In the genomic region with DNA sequence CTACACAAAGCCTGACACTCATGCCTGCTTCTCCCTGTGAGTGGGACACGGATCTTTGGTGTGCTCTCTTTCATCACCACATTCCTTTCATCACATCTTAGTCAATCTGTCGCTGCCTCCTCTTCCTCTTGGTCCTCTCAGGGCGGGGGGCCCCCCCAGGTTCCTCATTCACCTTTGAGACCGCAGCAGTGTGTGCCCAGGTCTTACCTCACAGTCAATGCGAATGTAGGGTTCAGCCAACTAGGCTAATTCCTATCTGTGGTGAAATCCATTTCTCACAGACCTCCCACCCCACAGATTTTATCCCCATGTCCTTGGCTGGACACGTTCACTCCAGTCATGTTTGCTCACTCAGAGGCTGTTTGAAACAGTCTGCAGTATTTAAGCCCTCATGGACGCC, we compare ENCODE assay signal across 28 mouse cellular contexts. TPM values are rescaled to one million over a fixed set of nuclear protein-coding genes. Genes with fewer than 3 reads are reported as not detected.
A peak's percentile ranks its signal among the peaks of the same experiment; 100 is the strongest.
DNase-seq lines count a peak whose midpoint lies in the region; ATAC-seq and TF ChIP-seq lines count a peak whose summit lies in the region.
"Had no signal": no experiment of that assay in that cellular context is flagged by ENCODE, and none has a peak within 500 bp of the region (broad histone marks: within the 10 kb centered on the region; RNA-seq: fewer than 3 reads in every experiment).

No protein-coding gene starts in this region.

- peak overlapping the region; percentile 85 for H3K9ac ChIP-seq in liver, adult 2 months (ENCODE audit: low read depth, low read length)
- H3K9ac ChIP-seq in liver, embryonic 11.5 days (ENCODE audit: low read depth, low read length), result no peak overlapping the region
- H3K9ac ChIP-seq in liver, embryonic 16.5 days (ENCODE audit: low read depth, low read length), result no peak overlapping the region; the same call in 1 of the 2 replicates
- H3K9ac ChIP-seq: forebrain, embryonic 12.5 days; forebrain, postnatal 0 days; heart, embryonic 13.5 days; hindbrain, embryonic 14.5 days; limb, embryonic 13.5 days; midbrain, embryonic 12.5 days had no signal

- no peak for ATAC-seq in liver, embryonic 11.5 days (replicated peaks; ENCODE audit: low FRiP score)
- peak; percentile 58 for ATAC-seq in liver, embryonic 16.5 days (ENCODE audit: low read depth)
- ATAC-seq in neutrophil, adult 5-6 weeks (ENCODE audit: extremely low read depth, insufficient number of reproducible peaks, low FRiP score, poor library complexity, severe bottlenecking), result peak; percentile 85
- ATAC-seq: CD4-positive, CD25-positive, alpha-beta regulatory T cell, adult 4 months; forebrain, postnatal 0 days; intestine, postnatal 0 days had no signal

- H3K27ac ChIP-seq in liver, adult 2 months (replicated peaks; ENCODE audit: insufficient read depth, low read depth, low read length), result peak overlapping the region; percentile 79
- H3K27ac ChIP-seq in liver, embryonic 11.5 days (ENCODE audit: low read depth, low read length), result no peak overlapping the region
- peak overlapping the region; percentile 52 for H3K27ac ChIP-seq in liver, embryonic 16.5 days (ENCODE audit: low read length)
- H3K27ac ChIP-seq: forebrain, embryonic 12.5 days; heart, adult 2 months; heart, embryonic 13.5 days; hindbrain, embryonic 14.5 days; left cerebral cortex, adult 2 months; limb, embryonic 13.5 days; midbrain, embryonic 12.5 days had no signal

- no peaks in the 10 kb centered on the region for H3K9me3 ChIP-seq in liver, embryonic 11.5 days (ENCODE audit: control insufficient read depth, low read length)
- no peaks in the 10 kb centered on the region for H3K9me3 ChIP-seq in liver, embryonic 16.5 days (replicated peaks; ENCODE audit: control insufficient read depth, low read length)
- H3K9me3 ChIP-seq: forebrain, embryonic 12.5 days; heart, embryonic 13.5 days; limb, embryonic 13.5 days; midbrain, embryonic 12.5 days had no signal

- peak overlapping the region; percentile 55 for H3K4me3 ChIP-seq in liver, adult 2 months (ENCODE audit: insufficient read depth, low read depth, low read length)
- no peak overlapping the region for H3K4me3 ChIP-seq in liver, embryonic 11.5 days (ENCODE audit: low read depth, low read length)
- H3K4me3 ChIP-seq in liver, embryonic 16.5 days (ENCODE audit: low read depth, low read length), result peak overlapping the region; percentile 2; the same call in 1 of the 2 replicates
- H3K4me3 ChIP-seq: erythroblast, embryonic 14.5 days; forebrain, embryonic 12.5 days; heart, adult 2 months; heart, embryonic 13.5 days; left cerebral cortex, adult 2 months; limb, embryonic 13.5 days; midbrain, embryonic 12.5 days had no signal

- H3K79me2 ChIP-seq in liver, adult 2 months (ENCODE audit: control insufficient read depth, insufficient read depth, low read length), result peaks cover 35% of the 10 kb centered on the region

- TF ChIP-seq POLR2A in liver, adult 2 months (IDR thresholded peaks at IDR 0.05; ENCODE audit: extremely low read depth, insufficient read depth, low read length), result 0 out of 2 replicates have a peak, but pooled peaks have one; percentile 76

- H3K4me1 ChIP-seq in liver, adult 2 months (ENCODE audit: control insufficient read depth, insufficient read depth, low read length), result peaks cover 11% of the 10 kb centered on the region
- H3K4me1 ChIP-seq in liver, embryonic 11.5 days (replicated peaks; ENCODE audit: control insufficient read depth, insufficient read depth, low read length), result peaks cover 33% of the 10 kb centered on the region
- peaks cover 61% of the 10 kb centered on the region for H3K4me1 ChIP-seq in liver, embryonic 16.5 days (ENCODE audit: control insufficient read depth, low read depth, low read length)
- H3K4me1 ChIP-seq: midbrain, embryonic 12.5 days had no signal

- DNase-seq in liver, adult 2 months (ENCODE audit: extremely low read depth, low read depth, low spot score), result peak; percentile 99
- no peak for DNase-seq in liver, embryonic 11.5 days (ENCODE audit: low spot score)
- DNase-seq in fat pad, adult 2 months (ENCODE audit: extremely low read depth, low read depth, low spot score), result peak; percentile 49
- no peak for DNase-seq in adrenal gland, adult 18-20 months (ENCODE audit: low spot score in 2 of 2)
- DNase-seq in urinary bladder, postnatal 25 days (ENCODE audit: low spot score), result no peak
- DNase-seq: adrenal gland, adult 2 months; cerebellum, adult 11 months; cerebellum, postnatal 10 days; forebrain, postnatal 0 days; gastrocnemius, postnatal 25 days; heart, adult 2 months; heart, postnatal 10 days; lung, adult 2 months; lung, postnatal 14 days; retina, postnatal 1 day; right cerebral cortex, postnatal 14 days; thymus, postnatal 4 days had no signal

- WGBS in liver, adult 2 months, result 23% methylated on average over 7 of the region's 7 CpGs
- WGBS in liver, embryonic 11.5 days, result 79% methylated on average over 7 of the region's 7 CpGs
- 72% methylated on average over 7 of the region's 7 CpGs for WGBS in liver, embryonic 16.5 days (ENCODE audit: insufficient replicate concordance)

- no peak overlapping the region for H3K4me2 ChIP-seq in liver, embryonic 11.5 days
- H3K4me2 ChIP-seq in liver, embryonic 16.5 days (ENCODE audit: low read depth, low read length), result no peak overlapping the region
- H3K4me2 ChIP-seq: forebrain, embryonic 12.5 days; heart, embryonic 13.5 days; hindbrain, embryonic 14.5 days; limb, embryonic 13.5 days; midbrain, embryonic 12.5 days had no signal

- no peaks in the 10 kb centered on the region for H3K27me3 ChIP-seq in liver, adult 2 months (ENCODE audit: control insufficient read depth, insufficient read depth, low read length)
- H3K27me3 ChIP-seq in liver, embryonic 11.5 days (replicated peaks; ENCODE audit: control insufficient read depth, insufficient read depth, low read length), result no peaks in the 10 kb centered on the region
- no peaks in the 10 kb centered on the region for H3K27me3 ChIP-seq in liver, embryonic 16.5 days (ENCODE audit: control insufficient read depth, insufficient read depth, low read depth, low read length)
- H3K27me3 ChIP-seq: forebrain, embryonic 12.5 days; heart, embryonic 13.5 days; limb, embryonic 13.5 days; midbrain, embryonic 12.5 days had no signal

- H3K36me3 ChIP-seq in liver, adult 2 months (ENCODE audit: control insufficient read depth, insufficient read depth, low read length), result peaks cover 6% of the 10 kb centered on the region; the same call in 1 of the 2 replicates
- H3K36me3 ChIP-seq in liver, embryonic 11.5 days (ENCODE audit: control insufficient read depth, insufficient read depth, low read length), result 0 out of 2 replicates have a peak, but pooled peaks cover 2% of the 10 kb centered on the region
- H3K36me3 ChIP-seq in liver, embryonic 16.5 days (ENCODE audit: control insufficient read depth, insufficient read depth), result peaks cover 17% of the 10 kb centered on the region
- H3K36me3 ChIP-seq: forebrain, embryonic 12.5 days; heart, embryonic 13.5 days; limb, embryonic 13.5 days; midbrain, embryonic 12.5 days had no signal

- TF ChIP-seq CTCF in liver, adult 2 months (IDR thresholded peaks at IDR 0.05; ENCODE audit: low read depth, low read length), result no peak

RNA-seq across cellular contexts. Expression of gene St3gal5, which starts 17.5 kb away (rescaled TPM):
- total RNA-seq in liver, adult 2 months (2014; rRNA removed), result 115 and 162 TPM in 2 replicates
- 61.4 and 133 TPM in 2 replicates for polyA plus RNA-seq in liver, adult 2 months (2012; rRNA removed)
- 109 and 114 TPM in 2 replicates for polyA plus RNA-seq in liver, embryonic 11.5 days (2014; fragmentation: Nextera tagmentation; extraction: Ambion mirVana)
- polyA plus RNA-seq in liver, embryonic 16.5 days (2015; fragmentation: Nextera tagmentation; extraction: Ambion mirVana), result 199 and 206 TPM in 2 replicates
- total RNA-seq in neutrophil, adult 5-6 weeks (2017), result 36.4 and 46.4 TPM in 2 replicates
- total RNA-seq in adrenal gland, adult 18-20 months (2021), result 100 to 1,000 TPM; 133 to 192 TPM

Comparison
In these comparisons a context has a peak if more than half of its experiments do, and no peak if none do; other contexts are left out.
1. DNase-seq: peak in liver, adult 2 months (single experiment) and fat pad, adult 2 months (single experiment); none in liver, embryonic 11.5 days (single experiment), adrenal gland, adult 18-20 months (0 of 2) and urinary bladder, postnatal 25 days (single experiment).